Mouse (Mus musculus): ENCODE measurements at regions not wholly inside any gene's neighbourhood (a gene's known extent, or its start where the extent isn't known, plus 50 kb on each side); places are given as distances from the start of the nearest gene placed in this dataset.
A peak's percentile ranks its signal among the peaks of the same experiment; 100 is the strongest.

DNA sequence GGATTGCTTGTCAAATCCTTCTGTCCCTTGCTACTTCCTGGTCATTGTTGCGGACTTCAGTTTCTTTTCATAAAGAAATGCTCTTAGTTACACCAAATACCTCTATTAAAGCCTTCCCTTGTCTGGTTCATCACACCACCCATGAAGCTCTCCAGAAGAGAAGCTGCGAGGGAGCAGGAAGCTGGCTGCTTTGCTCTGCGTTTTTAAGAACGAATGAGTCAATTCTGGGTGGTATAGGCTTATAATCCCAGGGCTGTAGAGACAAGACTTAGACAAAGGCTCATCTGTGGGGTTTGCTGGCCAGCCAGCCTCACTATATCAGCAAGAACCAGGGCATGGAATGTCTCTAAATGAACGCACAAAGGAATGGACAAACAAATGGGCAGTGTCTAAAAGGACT lies 124.4 kb downstream of the Maf start:
- H3K4me2 ChIP-seq (replicated peaks), result no peak overlapping the region
- no peak overlapping the region for H3K4me3 ChIP-seq
- no peak overlapping the region for H3K27ac ChIP-seq (replicated peaks)
- no peaks in the 10 kb centered on the region for H3K36me3 ChIP-seq
- H3K9me3 ChIP-seq, result no peaks in the 10 kb centered on the region
- no peaks in the 10 kb centered on the region for H3K4me1 ChIP-seq
- H3K27me3 ChIP-seq, result no peaks in the 10 kb centered on the region
- no peak for ATAC-seq (ENCODE audit: low FRiP score, low read depth)
- H3K9ac ChIP-seq (replicated peaks), result no peak overlapping the region
- 74% methylated on average over 5 of the region's 5 CpGs for WGBS

DNA sequence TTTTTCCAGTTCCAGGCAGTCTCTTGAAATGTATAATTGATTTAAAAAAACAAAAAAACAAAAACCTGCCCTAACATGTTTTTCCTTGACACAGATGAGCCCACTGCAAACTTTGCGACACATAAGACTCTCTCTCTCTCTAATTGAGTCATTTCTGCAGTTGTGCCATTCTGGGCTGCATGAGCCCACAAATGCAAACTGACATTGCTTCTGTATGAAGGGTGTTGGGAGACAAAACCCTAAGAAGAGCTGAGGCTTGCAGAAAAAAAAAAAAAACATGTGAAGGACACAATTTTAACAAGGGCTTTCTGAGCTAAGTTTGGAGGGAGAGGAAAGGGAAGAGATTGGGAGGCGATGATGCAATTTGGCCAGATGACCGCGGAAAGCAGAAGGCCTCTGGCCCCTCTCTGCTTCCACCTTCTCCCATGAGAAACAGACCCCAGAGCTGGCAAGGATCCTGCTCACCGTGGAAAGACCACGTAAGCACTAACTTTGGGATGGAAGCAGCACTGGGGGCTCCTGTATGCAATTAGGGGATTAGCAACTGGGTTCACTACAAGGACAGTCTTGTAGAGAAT lies 125.6 kb downstream of the Maf start:
- no peak overlapping the region for H3K9ac ChIP-seq (replicated peaks)
- H3K4me3 ChIP-seq, result no peak overlapping the region
- no peak for ATAC-seq (ENCODE audit: low FRiP score, low read depth)
- H3K27ac ChIP-seq (replicated peaks), result no peak overlapping the region
- H3K4me1 ChIP-seq, result no peaks in the 10 kb centered on the region
- no peak overlapping the region for H3K4me2 ChIP-seq (replicated peaks)
- no peaks in the 10 kb centered on the region for H3K27me3 ChIP-seq
- H3K36me3 ChIP-seq, result no peaks in the 10 kb centered on the region
- WGBS, result 91% methylated on average over 6 of the region's 6 CpGs
- H3K9me3 ChIP-seq, result no peaks in the 10 kb centered on the region

DNA sequence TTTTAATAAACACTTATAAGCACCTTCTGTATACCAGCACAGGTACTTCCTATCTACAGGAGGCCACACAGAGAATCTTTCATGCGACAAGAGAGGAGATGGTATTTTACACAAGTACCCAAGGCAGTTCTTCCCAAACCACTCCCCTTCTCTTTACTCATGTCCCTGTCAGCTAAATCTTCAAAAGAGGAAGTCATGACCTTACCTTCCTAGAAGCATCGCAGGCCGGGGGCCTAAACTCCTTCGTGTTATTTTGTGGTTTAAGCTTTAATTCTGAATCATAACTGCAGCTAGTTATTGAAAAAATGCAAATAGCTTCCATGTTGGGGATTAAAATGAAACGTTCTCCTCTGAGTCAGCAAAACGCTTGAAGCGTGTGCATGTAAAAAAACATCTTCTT lies 139.2 kb downstream of the Maf start:
- H3K27ac ChIP-seq (replicated peaks), result no peak overlapping the region
- no peak for ATAC-seq (ENCODE audit: low FRiP score, low read depth)
- no peak overlapping the region for H3K4me3 ChIP-seq
- H3K9me3 ChIP-seq, result no peaks in the 10 kb centered on the region
- no peaks in the 10 kb centered on the region for H3K36me3 ChIP-seq
- no peak overlapping the region for H3K9ac ChIP-seq (replicated peaks)
- H3K4me2 ChIP-seq (replicated peaks), result no peak overlapping the region
- H3K27me3 ChIP-seq, result no peaks in the 10 kb centered on the region
- no peaks in the 10 kb centered on the region for H3K4me1 ChIP-seq
- 87% methylated on average over 7 of the region's 7 CpGs for WGBS

DNA sequence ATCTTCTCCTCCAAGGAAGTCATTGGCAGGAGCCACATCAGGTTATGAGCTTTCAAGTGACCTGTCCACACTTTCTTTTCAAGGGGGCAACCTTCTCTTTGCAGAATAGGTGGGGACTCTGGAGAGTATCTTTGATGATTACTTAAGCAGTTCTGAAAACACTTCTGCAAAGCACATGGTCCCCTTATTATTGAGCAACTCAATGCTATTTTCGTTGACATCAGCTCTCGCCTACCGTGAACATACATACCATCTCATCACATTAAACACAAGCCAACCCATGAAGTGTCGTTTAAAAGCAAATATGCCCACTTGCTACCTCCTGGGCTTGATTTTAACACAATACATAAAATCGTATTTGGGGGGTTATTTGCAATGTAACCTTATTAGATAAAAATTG lies 141.8 kb downstream of the Maf start:
- H3K4me3 ChIP-seq, result no peak overlapping the region
- H3K9me3 ChIP-seq, result no peaks in the 10 kb centered on the region
- H3K9ac ChIP-seq (replicated peaks), result no peak overlapping the region
- H3K4me1 ChIP-seq, result no peaks in the 10 kb centered on the region
- no peak for ATAC-seq (ENCODE audit: low FRiP score, low read depth)
- H3K4me2 ChIP-seq (replicated peaks), result no peak overlapping the region
- 88% methylated on average over 5 of the region's 5 CpGs for WGBS
- H3K36me3 ChIP-seq, result no peaks in the 10 kb centered on the region
- no peak overlapping the region for H3K27ac ChIP-seq (replicated peaks)
- H3K27me3 ChIP-seq, result no peaks in the 10 kb centered on the region

DNA sequence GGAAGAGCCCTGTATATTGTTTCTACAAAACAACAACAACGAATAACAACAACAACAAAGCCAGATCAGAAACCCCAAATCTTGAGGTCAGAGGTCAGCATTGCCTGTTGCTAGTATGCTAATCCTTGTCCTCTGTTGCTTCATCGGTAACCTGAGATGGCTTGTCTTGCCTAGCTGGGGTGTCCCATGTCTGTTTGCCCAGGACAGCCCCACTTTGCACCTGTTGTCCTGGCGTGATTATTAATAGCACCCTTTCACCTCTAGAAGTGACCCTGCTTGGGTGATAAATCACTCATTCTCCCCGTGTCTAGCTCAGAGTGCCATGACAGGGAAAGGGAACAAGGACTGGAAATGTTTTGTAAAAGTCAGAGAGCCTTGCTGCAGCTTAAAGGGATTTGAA lies 145.2 kb downstream of the Maf start:
- H3K4me2 ChIP-seq (replicated peaks), result no peak overlapping the region
- H3K27ac ChIP-seq (replicated peaks), result no peak overlapping the region
- H3K36me3 ChIP-seq, result no peaks in the 10 kb centered on the region
- no peaks in the 10 kb centered on the region for H3K9me3 ChIP-seq
- H3K27me3 ChIP-seq, result no peaks in the 10 kb centered on the region
- H3K4me1 ChIP-seq, result no peaks in the 10 kb centered on the region
- no peak overlapping the region for H3K4me3 ChIP-seq
- H3K9ac ChIP-seq (replicated peaks), result no peak overlapping the region
- 24% methylated on average over 4 of the region's 4 CpGs for WGBS
- ATAC-seq (ENCODE audit: low FRiP score, low read depth), result no peak

DNA sequence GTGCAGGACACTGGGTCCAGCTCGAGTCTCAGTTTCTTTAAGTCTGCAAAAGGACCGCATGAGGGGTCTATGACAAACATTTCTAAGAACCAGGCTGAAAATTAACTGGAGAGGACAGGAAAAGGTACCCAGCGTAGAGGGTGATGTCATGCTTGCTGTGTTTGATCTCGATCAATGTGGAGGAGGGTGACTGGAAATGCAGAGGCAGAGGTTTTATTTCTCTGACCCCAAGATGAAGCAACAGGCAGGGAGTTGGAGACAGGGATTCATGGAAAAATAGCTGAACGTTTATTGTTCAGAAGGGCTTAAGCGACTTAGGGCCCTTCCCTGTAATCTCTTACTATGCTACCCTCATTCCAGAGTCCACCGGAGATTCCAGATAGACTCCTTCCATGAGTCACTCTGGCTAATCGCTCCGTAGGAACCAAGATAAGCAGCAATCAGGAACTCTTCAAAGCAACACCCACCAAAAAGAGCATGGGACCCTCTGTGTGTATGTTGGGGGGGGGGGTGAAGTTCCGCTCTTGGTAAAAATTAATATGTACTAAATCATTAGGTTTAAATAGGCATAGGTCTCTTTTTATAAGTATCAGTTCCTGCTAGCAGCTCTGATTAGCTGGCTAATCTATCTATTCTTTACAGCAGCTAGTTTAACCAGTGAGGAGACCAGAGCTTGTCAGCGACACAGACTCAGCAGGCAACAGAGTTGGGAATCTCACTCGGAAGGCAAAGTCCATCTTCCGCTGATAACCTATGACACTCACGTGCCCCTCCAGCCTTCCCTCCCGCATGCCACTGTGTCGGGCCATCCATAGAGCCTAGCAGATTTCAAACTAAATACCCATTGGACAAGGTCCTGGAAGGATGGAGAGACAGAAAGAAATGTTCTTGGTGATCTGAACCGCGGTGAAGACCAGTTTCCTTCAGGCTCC lies 146.3 kb downstream of the Maf start:
- no peak for ATAC-seq (ENCODE audit: low FRiP score, low read depth)
- no peaks in the 10 kb centered on the region for H3K36me3 ChIP-seq
- WGBS, result 66% methylated on average over 18 of the region's 18 CpGs
- no peak overlapping the region for H3K4me3 ChIP-seq
- no peaks in the 10 kb centered on the region for H3K27me3 ChIP-seq
- H3K9ac ChIP-seq (replicated peaks), result no peak overlapping the region
- no peak overlapping the region for H3K27ac ChIP-seq (replicated peaks)
- no peaks in the 10 kb centered on the region for H3K4me1 ChIP-seq
- H3K4me2 ChIP-seq (replicated peaks), result no peak overlapping the region
- no peaks in the 10 kb centered on the region for H3K9me3 ChIP-seq

DNA sequence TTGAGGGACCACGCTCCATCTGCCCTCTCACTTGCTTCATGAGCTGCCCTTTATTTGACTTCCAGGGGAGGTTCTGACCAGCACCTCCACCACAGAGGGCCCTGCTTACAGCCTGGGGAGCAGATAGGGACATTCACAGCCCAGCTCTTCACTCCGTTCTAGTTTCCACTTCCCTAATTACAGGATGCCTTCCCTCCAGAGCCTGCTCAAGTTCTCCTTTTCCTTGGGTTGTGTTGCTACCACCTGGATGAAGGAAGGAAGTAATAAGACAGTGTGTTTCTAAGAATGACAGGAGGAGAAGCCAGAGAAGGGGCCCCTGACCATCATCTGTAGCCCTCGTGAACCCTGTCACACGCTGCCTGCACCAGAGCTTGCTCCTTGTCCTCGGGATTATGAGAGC lies 152.1 kb downstream of the Maf start:
- Histone ChIP-seq H3K9me3 (no peaks in the 10 kb centered on the region), H3K4me2 (replicated peaks) (no peak overlapping the region), H3K9ac (replicated peaks) (no peak overlapping the region), H3K27me3 (no peaks in the 10 kb centered on the region), H3K27ac (replicated peaks) (no peak overlapping the region), H3K36me3 (no peaks in the 10 kb centered on the region), H3K4me1 (no peaks in the 10 kb centered on the region), H3K4me3 (no peak overlapping the region)
- WGBS, result 87% methylated on average over 5 of the region's 5 CpGs
- no peak for ATAC-seq (ENCODE audit: low FRiP score, low read depth)

DNA sequence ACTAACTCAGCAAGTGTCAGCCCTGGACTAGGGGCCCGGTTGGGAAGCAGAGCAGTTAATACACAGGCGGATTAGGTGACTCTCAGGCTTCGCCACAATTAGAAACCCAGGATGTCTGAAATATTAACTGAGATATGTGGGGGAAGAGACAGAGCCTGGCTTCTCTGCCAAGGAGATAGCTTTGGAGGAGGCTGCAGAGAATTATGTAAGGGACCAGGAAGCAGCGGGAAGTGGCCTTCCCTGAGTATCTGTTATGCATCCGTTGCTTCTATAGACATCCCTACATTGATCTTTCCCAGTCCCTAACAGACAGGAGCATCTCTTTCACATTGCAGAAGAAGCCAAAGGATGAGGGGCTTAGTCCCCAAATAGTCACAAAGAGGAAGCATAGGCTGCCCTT lies 153.4 kb downstream of the Maf start:
- Histone ChIP-seq H3K4me2 (replicated peaks) (no peak overlapping the region), H3K27ac (replicated peaks) (no peak overlapping the region), H3K4me3 (no peak overlapping the region), H3K9me3 (no peaks in the 10 kb centered on the region), H3K36me3 (no peaks in the 10 kb centered on the region), H3K27me3 (no peaks in the 10 kb centered on the region), H3K4me1 (peaks cover 3% of the 10 kb centered on the region), H3K9ac (replicated peaks) (no peak overlapping the region)
- WGBS, result 81% methylated on average over 5 of the region's 5 CpGs
- ATAC-seq (ENCODE audit: low FRiP score, low read depth), result no peak

DNA sequence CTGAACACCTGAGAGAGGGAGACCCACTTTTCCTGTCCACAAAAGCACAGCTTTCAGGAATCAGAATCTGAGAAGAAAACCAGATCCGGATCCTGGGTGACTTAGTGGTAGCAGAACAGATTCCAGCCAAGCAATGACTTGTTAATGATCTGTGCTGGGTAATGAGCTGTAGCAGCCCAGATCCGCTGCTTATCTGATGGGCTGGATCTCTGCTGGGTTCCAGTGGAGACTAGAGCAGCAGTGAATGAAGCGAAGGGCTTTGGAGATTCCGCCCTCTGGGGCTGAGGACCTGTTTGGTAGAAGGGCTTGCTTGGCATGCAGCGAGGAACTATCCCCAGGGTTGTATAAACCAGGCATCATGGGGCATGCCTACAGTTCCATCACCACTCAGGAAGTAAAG lies 156.3 kb downstream of the Maf start:
- no peak for ATAC-seq (ENCODE audit: low FRiP score, low read depth)
- Histone ChIP-seq H3K36me3 (no peaks in the 10 kb centered on the region), H3K9ac (replicated peaks) (no peak overlapping the region), H3K27me3 (no peaks in the 10 kb centered on the region), H3K4me1 (peaks cover 8% of the 10 kb centered on the region), H3K4me3 (no peak overlapping the region), H3K9me3 (no peaks in the 10 kb centered on the region), H3K4me2 (replicated peaks) (no peak overlapping the region), H3K27ac (replicated peaks) (no peak overlapping the region)
- 74% methylated on average over 5 of the region's 5 CpGs for WGBS

DNA sequence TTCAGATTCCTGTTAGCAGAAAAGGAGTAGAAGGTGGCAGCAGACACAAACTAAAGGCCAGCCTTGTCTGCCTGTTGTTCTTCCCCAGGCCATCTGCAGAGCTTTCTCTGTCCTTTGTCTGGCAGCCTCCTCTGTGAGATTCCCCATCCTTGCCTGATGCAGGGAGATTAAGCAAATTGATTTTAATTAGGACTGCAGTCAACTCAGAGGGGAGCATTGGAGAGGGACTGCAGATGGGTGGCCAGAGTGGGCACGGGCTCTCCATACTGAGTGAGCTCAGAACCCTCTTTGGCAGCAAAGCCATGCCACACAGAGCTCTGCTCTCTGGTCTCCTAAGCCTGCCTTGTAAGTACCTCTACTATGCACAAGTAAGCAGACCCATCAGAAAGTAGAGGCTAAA lies 158.5 kb downstream of the Maf start:
- H3K36me3 ChIP-seq, result no peaks in the 10 kb centered on the region
- no peak overlapping the region for H3K9ac ChIP-seq (replicated peaks)
- 33% methylated on average over 1 of the region's 1 CpGs for WGBS
- H3K4me2 ChIP-seq (replicated peaks), result no peak overlapping the region
- H3K9me3 ChIP-seq, result no peaks in the 10 kb centered on the region
- no peak overlapping the region for H3K4me3 ChIP-seq
- peaks cover 8% of the 10 kb centered on the region for H3K4me1 ChIP-seq
- peak overlapping the region; percentile 26; the same call in 1 of the 2 replicates for H3K27ac ChIP-seq (replicated peaks)
- ATAC-seq (ENCODE audit: low FRiP score, low read depth), result no peak
- H3K27me3 ChIP-seq, result no peaks in the 10 kb centered on the region

DNA sequence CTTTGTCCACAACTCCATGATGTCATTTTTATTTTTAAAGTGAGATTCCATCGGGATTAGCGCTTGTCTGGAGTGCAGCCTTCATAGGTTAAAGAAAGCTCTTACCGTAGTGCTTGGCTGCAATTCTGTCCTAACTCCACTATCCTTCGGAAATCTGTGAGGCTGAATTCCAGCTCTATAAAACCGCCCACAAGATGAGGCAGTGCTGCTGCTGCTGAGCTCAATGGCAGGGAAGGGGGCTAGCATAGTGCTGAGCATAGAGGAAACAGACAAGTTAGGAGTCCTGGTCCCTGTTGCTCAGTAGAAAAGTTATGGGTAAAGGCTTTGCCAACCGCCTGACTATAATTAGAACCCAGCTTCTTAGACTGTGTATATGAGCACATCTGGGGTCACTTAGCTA lies 163.5 kb downstream of the Maf start:
- ATAC-seq (ENCODE audit: low FRiP score, low read depth), result no peak
- 81% methylated on average over 6 of the region's 6 CpGs for WGBS
- Histone ChIP-seq H3K36me3 (no peaks in the 10 kb centered on the region), H3K27ac (replicated peaks) (no peak overlapping the region), H3K4me1 (peaks cover 4% of the 10 kb centered on the region), H3K9ac (replicated peaks) (no peak overlapping the region), H3K27me3 (no peaks in the 10 kb centered on the region), H3K4me2 (replicated peaks) (no peak overlapping the region), H3K4me3 (no peak overlapping the region), H3K9me3 (no peaks in the 10 kb centered on the region)

DNA sequence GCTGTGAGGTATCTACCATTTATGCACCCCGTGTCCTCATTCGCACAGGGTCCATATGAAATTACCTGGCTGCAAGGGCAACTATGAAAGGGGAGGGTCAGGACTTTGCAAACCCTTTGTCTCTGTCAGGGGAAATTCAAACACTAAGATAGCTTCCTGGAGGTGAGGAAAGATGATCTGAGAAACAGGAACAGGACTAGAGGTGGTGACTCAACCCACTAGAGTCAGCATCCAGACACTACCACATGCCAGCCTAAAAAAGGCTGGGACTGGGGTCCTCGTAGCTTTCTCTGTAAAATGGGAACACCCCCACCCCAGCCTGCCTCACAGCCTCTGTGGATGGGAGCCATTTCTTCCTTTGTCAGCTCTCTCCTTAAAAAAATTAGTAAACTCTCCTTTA lies 164.7 kb downstream of the Maf start:
- H3K9ac ChIP-seq (replicated peaks), result no peak overlapping the region
- no peaks in the 10 kb centered on the region for H3K36me3 ChIP-seq
- no peak overlapping the region for H3K4me2 ChIP-seq (replicated peaks)
- WGBS, result 96% methylated on average over 3 of the region's 3 CpGs
- H3K4me1 ChIP-seq, result no peaks in the 10 kb centered on the region
- no peak overlapping the region for H3K27ac ChIP-seq (replicated peaks)
- H3K9me3 ChIP-seq, result no peaks in the 10 kb centered on the region
- no peaks in the 10 kb centered on the region for H3K27me3 ChIP-seq
- ATAC-seq (ENCODE audit: low FRiP score, low read depth), result no peak
- no peak overlapping the region for H3K4me3 ChIP-seq

All from midbrain, embryonic 12.5 days (tissue).